Mouse (Mus musculus) forebrain, embryonic 12.5 days (tissue): Measurements from ENCODE around the gene Lmf1. TPM values are rescaled to one million over a fixed set of nuclear protein-coding genes. Genes with fewer than 3 reads are reported as not detected.

ENCODE experiments used
- ATAC-seq: fragments of 200-750 bp; cut with Nextera tagmentation; 2 replicates; pipeline ENCODE4 v1.8.0; 2017; ENCODE audit warnings: moderate TSS enrichment; ENCODE audit not compliant: low FRiP score
- H3K27ac ChIP-seq: fragments of 300-500 bp; sonication (generic); 2 replicates; pipeline ENCODE4 v1.5.1; 2016; ENCODE audit warnings: mild to moderate bottlenecking
- H3K27me3 ChIP-seq: fragments of 300-500 bp; sonication (generic); 2 replicates; pipeline ENCODE4 v1.6.1; 2016; ENCODE audit warnings: mild to moderate bottlenecking
- H3K36me3 ChIP-seq: fragments of 300-500 bp; sonication (generic); replicated peaks from 2 replicates; pipeline ENCODE4 v1.6.1; 2016; ENCODE audit warnings: mild to moderate bottlenecking
- H3K4me1 ChIP-seq: fragments of 300-500 bp; sonication (generic); 2 replicates; pipeline ENCODE4 v1.6.1; 2016
- H3K4me2 ChIP-seq: fragments of 300-500 bp; sonication (generic); 2 replicates; pipeline ENCODE4 v1.6.1; 2016; ENCODE audit warnings: mild to moderate bottlenecking, moderate library complexity
- H3K4me3 ChIP-seq: fragments of 300-500 bp; sonication (generic); replicated peaks from 2 replicates; pipeline ENCODE4 v1.5.1; 2016; ENCODE audit warnings: mild to moderate bottlenecking
- H3K9ac ChIP-seq: fragments of 300-500 bp; sonication (generic); 2 replicates; pipeline ENCODE4 v1.6.1; 2016; ENCODE audit warnings: mild to moderate bottlenecking
- H3K9me3 ChIP-seq: fragments of 300-500 bp; sonication (generic); 2 replicates; pipeline ENCODE4 v1.6.1; 2016
- WGBS: fragments of 180-500 bp; shearing (Covaris S2); methylation state at CpG from one replicate; pipeline ENCODE4 v1.1.7; 2016; 5-methylcytosine and 5-hydroxymethylcytosine counted together
- polyA plus RNA-seq: library from polyadenylated mRNA; unstranded; fragments of >200 nt; fragmentation: Nextera tagmentation; extraction: Ambion mirVana; gene quantifications from 2 replicates; pipeline ENCODE4 v1.2.1, GENCODE M21; 2016

Lmf1 gene
- polyA plus RNA-seq, 1 experiment from 2014 or later = 21.0 TPM

DNA sequence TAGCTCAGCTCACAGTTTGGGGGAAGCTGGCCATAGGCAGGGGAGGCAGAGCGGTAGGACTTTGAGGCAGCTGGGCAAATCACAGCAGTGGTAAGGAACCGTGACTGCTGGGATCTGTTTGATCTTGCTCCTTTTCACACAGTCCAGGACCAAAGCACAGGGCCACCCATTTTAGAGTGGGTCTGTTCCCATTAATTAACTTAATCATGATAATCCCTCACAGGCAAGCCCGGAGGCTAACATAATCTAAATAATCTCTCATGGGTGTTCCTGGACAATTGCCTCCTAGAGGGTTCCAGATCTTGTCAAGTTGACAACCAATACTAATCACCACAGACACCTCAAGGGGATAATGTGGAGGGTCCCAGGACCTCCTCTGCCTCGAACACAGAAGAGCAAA lies 19.3 kb upstream of the Lmf1 start:
- H3K9me3 ChIP-seq = no peaks in the 10 kb centered on the region
- H3K9ac ChIP-seq = no peak overlapping the region
- peaks cover 67% of the 10 kb centered on the region for H3K4me1 ChIP-seq
- no peak for ATAC-seq
- 27% methylated on average over 4 of the region's 4 CpGs for WGBS
- H3K27me3 ChIP-seq = peaks cover 21% of the 10 kb centered on the region
- H3K27ac ChIP-seq = peak overlapping the region; percentile 90; the same call in 1 of the 2 replicates
- no peak overlapping the region for H3K4me3 ChIP-seq
- no peaks in the 10 kb centered on the region for H3K36me3 ChIP-seq
- H3K4me2 ChIP-seq = no peak overlapping the region

DNA sequence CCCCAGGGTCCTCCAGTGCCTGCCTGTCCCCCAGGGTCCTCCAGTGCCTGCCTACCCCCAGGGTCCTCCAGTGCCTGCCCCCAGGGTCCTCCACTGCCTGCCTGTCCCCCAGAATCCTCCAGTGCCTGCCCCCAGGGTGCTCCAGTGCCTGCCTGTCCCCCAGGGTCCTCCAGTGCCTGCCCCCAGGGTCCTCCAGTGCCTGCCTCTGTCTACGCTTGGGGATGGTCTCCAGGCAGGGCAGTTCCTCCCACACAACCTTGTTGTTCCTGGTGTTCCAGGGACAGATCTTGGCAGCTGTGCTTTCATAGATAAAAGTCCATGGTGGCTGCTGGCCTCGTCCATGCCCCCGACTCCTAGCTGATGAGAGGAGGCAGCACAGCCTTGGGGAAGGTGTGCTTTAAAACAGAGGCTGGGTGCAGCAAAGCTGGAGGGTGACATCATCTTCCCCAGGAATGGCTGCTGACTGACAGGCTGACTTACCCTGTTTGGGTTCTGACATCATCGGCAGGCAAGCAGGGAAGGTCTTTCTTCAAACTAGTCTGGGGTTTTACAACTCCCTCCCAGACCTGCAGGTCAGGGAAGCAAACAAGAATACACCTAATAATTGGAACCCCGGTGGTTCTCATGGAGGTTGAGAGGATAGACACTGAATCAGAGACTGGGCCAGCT lies 18.2 kb upstream of the Lmf1 start:
- H3K27ac ChIP-seq = peak overlapping the region; percentile 90
- ATAC-seq = no peak
- H3K9ac ChIP-seq = no peak overlapping the region; the same call in 1 of the 2 replicates
- 35% methylated on average over 5 of the region's 5 CpGs for WGBS
- H3K4me3 ChIP-seq = no peak overlapping the region
- no peaks in the 10 kb centered on the region for H3K36me3 ChIP-seq
- H3K4me1 ChIP-seq = peaks cover 71% of the 10 kb centered on the region
- peaks cover 15% of the 10 kb centered on the region for H3K27me3 ChIP-seq
- peak overlapping the region; percentile 29; the same call in 1 of the 2 replicates for H3K4me2 ChIP-seq
- H3K9me3 ChIP-seq = no peaks in the 10 kb centered on the region

- H3K9ac ChIP-seq = no peak overlapping the region
- peak overlapping the region; percentile 29 for H3K4me2 ChIP-seq
- H3K36me3 ChIP-seq = no peaks in the 10 kb centered on the region
- H3K27ac ChIP-seq = peak overlapping the region; percentile 90
- peaks cover 17% of the 10 kb centered on the region for H3K27me3 ChIP-seq
- H3K9me3 ChIP-seq = no peaks in the 10 kb centered on the region
- ATAC-seq = peak; percentile 90
- H3K4me3 ChIP-seq = no peak overlapping the region
- WGBS = 16% methylated on average over 16 of the region's 16 CpGs
- peaks cover 64% of the 10 kb centered on the region for H3K4me1 ChIP-seq
Observed at GRCm38 (mm10) chr17:25561223-25562028, 17.5 kb upstream of the Lmf1 start.

- no peaks in the 10 kb centered on the region for H3K9me3 ChIP-seq
- ATAC-seq = no peak
- H3K27ac ChIP-seq = no peak overlapping the region
- peaks cover 42% of the 10 kb centered on the region for H3K27me3 ChIP-seq
- H3K4me2 ChIP-seq = no peak overlapping the region
- 0 out of 2 replicates have a peak, but pooled peaks cover 6% of the 10 kb centered on the region for H3K36me3 ChIP-seq
- 87% methylated on average over 5 of the region's 5 CpGs for WGBS
- no peak overlapping the region for H3K4me3 ChIP-seq
- H3K4me1 ChIP-seq = peaks cover 66% of the 10 kb centered on the region
- no peak overlapping the region for H3K9ac ChIP-seq
Observed at GRCm38 (mm10) chr17:25564481-25564880, 14.4 kb upstream of the Lmf1 start.

- 30% methylated on average over 6 of the region's 6 CpGs for WGBS
- Histone ChIP-seq H3K4me1 (peaks cover 67% of the 10 kb centered on the region), H3K9me3 (no peaks in the 10 kb centered on the region), H3K9ac (no peak overlapping the region), H3K4me2 (peak overlapping the region; percentile 28; the same call in 1 of the 2 replicates), H3K36me3 (0 out of 2 replicates have a peak, but pooled peaks cover 6% of the 10 kb centered on the region), H3K27me3 (peaks cover 50% of the 10 kb centered on the region), H3K27ac (peak overlapping the region; percentile 75), H3K4me3 (no peak overlapping the region)
- ATAC-seq = no peak
Observed at GRCm38 (mm10) chr17:25565244-25565643, 13.6 kb upstream of the Lmf1 start.

DNA sequence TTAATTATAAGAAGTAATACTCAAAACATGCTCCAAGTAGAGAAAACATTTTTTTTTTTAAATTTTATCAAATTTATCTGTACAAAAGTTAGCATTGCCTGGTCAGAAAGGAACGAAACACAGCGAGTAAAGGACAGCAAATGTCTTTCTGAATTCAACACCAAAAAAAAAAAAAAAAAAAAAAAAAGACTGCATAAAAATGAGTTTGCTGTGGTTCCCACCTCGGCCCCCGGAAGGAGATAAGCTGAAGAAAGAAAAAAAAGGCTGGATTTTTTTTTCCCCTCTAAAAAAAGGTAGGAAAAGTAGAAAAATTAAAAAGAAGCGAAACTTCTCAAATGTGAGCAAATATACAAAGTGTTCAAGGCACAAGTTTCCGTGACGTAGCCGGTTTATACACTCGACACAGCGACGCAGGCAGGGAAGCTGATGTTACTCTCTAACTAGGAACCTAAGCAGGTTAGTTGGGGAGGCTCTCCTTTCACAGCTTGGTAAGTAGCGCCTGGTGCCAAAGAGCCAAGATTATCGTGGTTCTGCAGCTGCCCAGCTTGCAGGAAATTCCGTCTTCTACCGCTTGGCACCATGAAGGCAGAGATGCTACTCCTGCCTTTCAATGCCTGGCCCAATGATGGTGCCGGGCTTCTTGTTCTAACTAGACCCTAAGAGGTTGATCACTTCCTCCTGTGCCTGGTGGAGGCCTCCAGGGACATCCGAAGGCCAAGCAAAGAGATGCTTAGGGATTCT lies 12.9 kb upstream of the Lmf1 start:
- no peaks in the 10 kb centered on the region for H3K9me3 ChIP-seq
- H3K36me3 ChIP-seq = 0 out of 2 replicates have a peak, but pooled peaks cover 6% of the 10 kb centered on the region
- no peak overlapping the region for H3K9ac ChIP-seq
- H3K27me3 ChIP-seq = peaks cover 58% of the 10 kb centered on the region
- H3K4me2 ChIP-seq = no peak overlapping the region
- H3K4me1 ChIP-seq = peaks cover 66% of the 10 kb centered on the region
- peak overlapping the region; percentile 75; the same call in 1 of the 2 replicates for H3K27ac ChIP-seq
- 79% methylated on average over 17 of the region's 17 CpGs for WGBS
- H3K4me3 ChIP-seq = no peak overlapping the region
- ATAC-seq = no peak

DNA sequence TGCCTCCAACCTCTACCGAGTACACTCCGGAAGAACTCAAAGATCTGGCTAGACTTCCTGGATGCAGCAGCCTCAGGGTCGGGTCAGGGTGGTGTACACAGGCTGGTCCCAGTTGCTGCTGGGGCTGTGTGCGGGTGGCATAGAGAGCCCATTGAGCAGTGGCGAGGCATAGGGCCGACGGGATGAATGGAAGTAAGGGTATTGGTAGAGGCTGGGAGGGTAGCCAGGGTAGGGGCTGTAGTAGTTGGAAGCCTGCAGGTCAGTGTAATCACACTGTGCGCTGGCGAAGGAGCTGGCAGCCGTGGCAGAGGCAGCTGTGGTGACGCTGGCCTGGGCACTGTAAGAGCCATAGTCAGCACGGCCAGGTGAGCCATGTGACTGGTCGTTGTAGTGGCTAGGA lies 11.6 kb upstream of the Lmf1 start:
- peak overlapping the region; percentile 91; the same call in 1 of the 2 replicates for H3K4me2 ChIP-seq

GRCm38 (mm10) chr17:25567745-25568144 lies 11.1 kb upstream of the Lmf1 start:
- Histone ChIP-seq H3K4me3 (peak overlapping the region; percentile 46), H3K4me2 (peak overlapping the region; percentile 91), H3K9ac (no peak overlapping the region), H3K27me3 (peaks cover 75% of the 10 kb centered on the region), H3K27ac (no peak overlapping the region), H3K9me3 (no peaks in the 10 kb centered on the region), H3K36me3 (0 out of 2 replicates have a peak, but pooled peaks cover 6% of the 10 kb centered on the region), H3K4me1 (peaks cover 57% of the 10 kb centered on the region)
- ATAC-seq = no peak
- WGBS = 21% methylated on average over 14 of the region's 14 CpGs

More for the DNA sequence above, 11.6 kb upstream of the Lmf1 start:
- ATAC-seq = no peak
- Histone ChIP-seq H3K4me3 (no peak overlapping the region), H3K27ac (peak overlapping the region; percentile 31; the same call in 1 of the 2 replicates), H3K36me3 (0 out of 2 replicates have a peak, but pooled peaks cover 6% of the 10 kb centered on the region), H3K9ac (no peak overlapping the region), H3K27me3 (peaks cover 70% of the 10 kb centered on the region), H3K4me1 (peaks cover 60% of the 10 kb centered on the region), H3K9me3 (no peaks in the 10 kb centered on the region)
- WGBS = 83% methylated on average over 13 of the region's 13 CpGs

DNA sequence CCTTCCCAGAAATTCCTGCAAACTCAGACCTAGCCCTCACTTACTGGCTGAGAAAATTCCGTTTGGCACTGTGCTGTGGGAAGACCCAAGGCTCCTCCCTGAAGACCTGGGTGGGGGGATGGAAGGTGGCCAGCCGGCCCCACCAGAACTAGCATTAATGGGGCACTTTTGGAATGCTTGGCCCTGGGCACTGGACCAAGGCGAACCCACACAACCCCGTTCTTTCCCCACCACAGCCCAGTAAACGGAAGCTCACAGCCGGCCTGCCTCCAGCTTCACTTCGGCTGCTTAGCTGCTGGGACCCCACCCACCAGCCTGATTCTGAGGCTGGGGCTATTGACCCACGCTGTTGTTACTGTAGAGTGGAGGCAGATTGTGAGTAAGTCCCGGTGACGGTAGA lies 10.7 kb upstream of the Lmf1 start:
- H3K9ac ChIP-seq = no peak overlapping the region
- ATAC-seq = no peak
- no peaks in the 10 kb centered on the region for H3K9me3 ChIP-seq
- H3K4me1 ChIP-seq = peaks cover 57% of the 10 kb centered on the region
- 0 out of 2 replicates have a peak, but pooled peaks cover 6% of the 10 kb centered on the region for H3K36me3 ChIP-seq
- H3K27ac ChIP-seq = no peak overlapping the region
- H3K27me3 ChIP-seq = peaks cover 76% of the 10 kb centered on the region
- peak overlapping the region; percentile 91 for H3K4me2 ChIP-seq
- H3K4me3 ChIP-seq = peak overlapping the region; percentile 46; the same call in 1 of the 2 replicates
- 46% methylated on average over 10 of the region's 10 CpGs for WGBS

GRCm38 (mm10) chr17:25568880-25569279 lies 10.0 kb upstream of the Lmf1 start:
- peaks cover 57% of the 10 kb centered on the region for H3K4me1 ChIP-seq
- H3K36me3 ChIP-seq = 0 out of 2 replicates have a peak, but pooled peaks cover 6% of the 10 kb centered on the region
- H3K4me2 ChIP-seq = peak overlapping the region; percentile 91
- 61% methylated on average over 11 of the region's 11 CpGs for WGBS
- H3K9me3 ChIP-seq = no peaks in the 10 kb centered on the region
- ATAC-seq = no peak
- H3K4me3 ChIP-seq = peak overlapping the region; percentile 46
- peaks cover 77% of the 10 kb centered on the region for H3K27me3 ChIP-seq
- H3K9ac ChIP-seq = peak overlapping the region; percentile 61
- no peak overlapping the region for H3K27ac ChIP-seq

DNA sequence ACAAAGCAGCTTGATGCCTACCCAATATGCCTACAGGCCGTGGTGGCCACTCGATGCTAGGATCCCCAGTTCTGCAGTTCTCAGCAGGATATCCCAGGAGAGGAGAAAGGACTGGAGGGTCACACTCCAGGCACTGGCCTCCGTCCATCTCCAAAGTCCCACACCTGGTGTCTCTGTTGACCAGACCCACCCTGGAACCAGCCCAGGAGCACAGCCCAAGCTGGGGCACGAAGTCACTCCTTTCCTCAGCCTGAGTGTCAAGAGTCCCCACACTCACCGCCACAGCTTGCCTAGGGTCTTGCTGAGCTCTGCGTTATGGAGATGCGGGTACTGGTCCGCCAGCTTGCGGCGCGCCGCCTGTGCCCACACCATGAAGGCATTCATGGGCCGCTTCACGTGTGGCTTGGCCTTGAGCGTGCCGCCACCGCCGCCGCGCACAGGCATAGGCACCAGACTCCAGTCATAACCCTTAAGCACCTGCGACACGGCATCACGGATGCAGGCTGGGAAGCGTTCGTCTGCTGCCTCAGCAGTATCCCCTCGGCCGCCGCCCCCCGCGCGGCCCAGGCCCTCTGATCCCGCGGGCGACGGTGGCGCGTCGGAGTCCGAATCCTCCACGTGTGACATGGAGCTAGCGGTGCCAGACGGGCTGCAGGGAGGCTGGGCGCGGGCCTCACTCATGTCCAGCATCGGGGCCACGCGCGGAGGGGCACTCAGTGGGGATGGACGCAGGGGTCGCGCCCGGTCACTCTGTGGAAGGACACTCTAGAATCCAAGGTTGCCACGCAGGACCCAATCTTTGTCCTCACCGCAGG lies 8.8 kb upstream of the Lmf1 start:
- H3K4me2 ChIP-seq = peak overlapping the region; percentile 91
- 0 out of 2 replicates have a peak, but pooled peaks cover 6% of the 10 kb centered on the region for H3K36me3 ChIP-seq
- peak overlapping the region; percentile 46 for H3K4me3 ChIP-seq
- H3K4me1 ChIP-seq = peaks cover 47% of the 10 kb centered on the region
- peaks cover 79% of the 10 kb centered on the region for H3K27me3 ChIP-seq
- WGBS = 2% methylated on average over 54 of the region's 54 CpGs
- H3K9me3 ChIP-seq = no peaks in the 10 kb centered on the region
- peak overlapping the region; percentile 61 for H3K9ac ChIP-seq
- no peak overlapping the region for H3K27ac ChIP-seq
- peak; percentile 52 for ATAC-seq
